Mouse (Mus musculus) thymus, adult 2 months (tissue): ENCODE data around the gene Map3k9. TPM values are rescaled to one million over a fixed set of nuclear protein-coding genes. Genes with fewer than 3 reads are reported as not detected.

Experiments
- DNase-seq: peaks from one replicate; pipeline ENCODE4 v3.0.0; 2021
- H3K27ac ChIP-seq: fragments of 200-500 bp; 2 replicates; pipeline ENCODE4 v1.5.1; 2012; ENCODE audit warnings: low read length, control low read depth; ENCODE audit not compliant: control insufficient read depth, insufficient read depth
- H3K27me3 ChIP-seq: fragments of 200-500 bp; 2 replicates; pipeline ENCODE4 v1.6.1; 2012; ENCODE audit warnings: mild to moderate bottlenecking, low read length, moderate library complexity, mixed read lengths; ENCODE audit not compliant: control insufficient read depth, insufficient read depth
- H3K36me3 ChIP-seq: fragments of 200-500 bp; 2 replicates; pipeline ENCODE4 v1.6.1; 2012; ENCODE audit warnings: mild to moderate bottlenecking, low read length, moderate library complexity; ENCODE audit not compliant: control insufficient read depth, insufficient read depth
- H3K4me1 ChIP-seq: fragments of 200-500 bp; replicated peaks from 2 replicates; pipeline ENCODE4 v1.6.1; 2012; ENCODE audit warnings: low read length; ENCODE audit not compliant: control insufficient read depth, insufficient read depth
- H3K4me3 ChIP-seq: fragments of 200-500 bp; 2 replicates; pipeline ENCODE4 v1.5.1; 2012; ENCODE audit warnings: mild to moderate bottlenecking, low read length, control low read depth, moderate library complexity; ENCODE audit not compliant: control insufficient read depth, insufficient read depth
- CTCF ChIP-seq: fragments of 200-500 bp; IDR thresholded peaks from 2 replicates; pipeline ENCODE4 v1.5.1; 2012; ENCODE audit warnings: mild to moderate bottlenecking, control low read depth, low read length, moderate library complexity, borderline replicate concordance; ENCODE audit not compliant: control insufficient read depth, poor library complexity, insufficient read depth; ENCODE audit errors: extremely low read depth
- POLR2A ChIP-seq: fragments of 200-500 bp; IDR thresholded peaks from 2 replicates; pipeline ENCODE4 v1.6.1; 2012; ENCODE audit warnings: mild to moderate bottlenecking, low read length, control low read depth, moderate library complexity; ENCODE audit not compliant: control insufficient read depth, poor library complexity, insufficient read depth; ENCODE audit errors: extremely low read depth
- WGBS: fragments of 180-500 bp; shearing (Covaris S2); methylation state at CpG from one replicate; pipeline ENCODE4 v1.1.7; 2018; 5-methylcytosine and 5-hydroxymethylcytosine counted together
- polyA plus RNA-seq: library from polyadenylated mRNA; depleted of rRNA; stranded (reverse); fragments of >200 nt; gene quantifications from 2 replicates; pipeline ENCODE4 v1.2.3, GENCODE M21; 2012; rRNA removed

Map3k9 gene
- polyA plus RNA-seq, 1 experiment, result 1.1 TPM

DNA sequence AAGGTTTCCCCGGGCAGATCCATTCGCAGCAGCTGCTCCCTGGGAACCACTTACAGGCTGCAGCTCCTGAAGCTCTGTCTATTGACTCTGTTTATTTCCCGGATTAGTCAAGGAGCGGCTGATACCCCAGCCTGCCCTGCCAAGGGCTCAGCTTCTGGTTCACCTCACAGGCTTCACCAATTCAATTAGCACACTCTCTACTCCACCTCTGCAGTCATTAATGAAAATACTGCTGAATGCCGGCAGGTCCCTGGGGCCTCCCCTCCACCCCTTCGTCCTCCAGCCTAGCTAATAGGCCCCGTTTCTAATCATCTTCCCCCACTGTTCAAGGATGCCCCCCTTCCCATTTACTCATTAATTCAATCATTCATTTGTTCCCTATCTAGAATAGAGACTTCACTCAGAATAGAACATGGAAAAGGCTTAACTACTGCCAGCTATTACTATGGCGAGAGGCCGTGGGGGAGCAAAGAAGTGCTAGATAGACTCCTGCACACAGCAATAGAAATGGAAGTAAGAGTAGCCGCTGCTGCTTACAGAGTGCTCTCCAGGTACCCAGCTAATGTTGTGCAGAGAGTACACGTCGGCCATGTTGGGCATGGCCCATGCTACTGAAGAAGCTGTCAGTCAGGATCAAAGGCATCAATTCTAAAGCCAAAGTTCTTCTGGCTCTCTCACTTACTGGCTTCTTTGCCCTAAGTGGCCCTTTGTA is 94.4 kb downstream of the Map3k9 start:
- H3K27me3 ChIP-seq, result no peaks in the 10 kb centered on the region
- H3K4me1 ChIP-seq, result no peaks in the 10 kb centered on the region
- no peak overlapping the region for H3K27ac ChIP-seq
- DNase-seq, result no peak
- TF ChIP-seq POLR2A, result no peak
- TF ChIP-seq CTCF, result no peak
- 90% methylated on average over 12 of the region's 12 CpGs for WGBS
- H3K36me3 ChIP-seq, result no peaks in the 10 kb centered on the region
- no peak overlapping the region for H3K4me3 ChIP-seq

DNA sequence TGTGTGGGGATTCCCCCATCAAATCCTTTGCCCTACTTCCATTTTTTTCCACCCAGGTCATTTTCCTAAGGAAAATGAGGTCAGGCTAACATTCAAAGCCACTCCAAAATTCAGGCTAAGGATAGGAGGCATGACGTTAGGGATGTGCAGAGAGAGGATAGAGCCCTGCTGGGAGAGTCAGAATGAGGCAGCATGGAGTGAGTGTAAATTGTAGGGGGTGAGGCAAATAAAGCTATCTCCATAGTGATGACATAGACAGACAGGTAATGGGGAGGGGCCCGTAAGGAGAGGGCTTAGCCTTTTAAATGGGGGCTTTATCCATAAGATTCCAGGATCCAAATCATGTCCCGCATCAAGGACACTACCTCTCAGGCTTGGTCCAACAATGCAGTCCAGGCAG is 95.0 kb downstream of the Map3k9 start:
- no peaks in the 10 kb centered on the region for H3K4me1 ChIP-seq
- TF ChIP-seq POLR2A, result no peak
- no peak for DNase-seq
- no peaks in the 10 kb centered on the region for H3K36me3 ChIP-seq
- no peak overlapping the region for H3K4me3 ChIP-seq
- 89% methylated on average over 3 of the region's 3 CpGs for WGBS
- H3K27ac ChIP-seq, result no peak overlapping the region
- H3K27me3 ChIP-seq, result no peaks in the 10 kb centered on the region

DNA sequence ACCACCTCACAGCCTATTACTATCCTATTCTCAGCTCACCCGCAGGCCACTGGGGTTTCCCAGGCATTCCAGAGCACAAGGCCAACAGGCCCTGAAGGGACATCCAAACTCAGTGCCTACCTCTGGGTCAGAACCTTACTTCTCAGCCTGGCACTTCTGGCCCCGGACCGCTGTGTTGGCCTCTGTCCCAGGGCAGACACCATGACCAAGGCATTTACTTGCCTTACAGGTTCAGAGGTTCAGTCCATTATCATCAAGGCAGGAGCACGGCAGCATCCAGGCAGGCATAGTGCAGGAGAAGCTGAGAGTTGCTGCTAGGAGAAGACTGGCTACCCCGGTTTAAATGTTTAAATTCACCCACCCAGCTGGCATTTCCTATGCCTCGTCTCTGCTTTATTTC is 96.9 kb downstream of the Map3k9 start:
- no peaks in the 10 kb centered on the region for H3K4me1 ChIP-seq
- TF ChIP-seq POLR2A, result no peak
- TF ChIP-seq CTCF, result no peak
- H3K36me3 ChIP-seq, result no peaks in the 10 kb centered on the region
- 91% methylated on average over 6 of the region's 6 CpGs for WGBS
- H3K27ac ChIP-seq, result no peak overlapping the region
- no peaks in the 10 kb centered on the region for H3K27me3 ChIP-seq
- DNase-seq, result no peak
- no peak overlapping the region for H3K4me3 ChIP-seq

DNA sequence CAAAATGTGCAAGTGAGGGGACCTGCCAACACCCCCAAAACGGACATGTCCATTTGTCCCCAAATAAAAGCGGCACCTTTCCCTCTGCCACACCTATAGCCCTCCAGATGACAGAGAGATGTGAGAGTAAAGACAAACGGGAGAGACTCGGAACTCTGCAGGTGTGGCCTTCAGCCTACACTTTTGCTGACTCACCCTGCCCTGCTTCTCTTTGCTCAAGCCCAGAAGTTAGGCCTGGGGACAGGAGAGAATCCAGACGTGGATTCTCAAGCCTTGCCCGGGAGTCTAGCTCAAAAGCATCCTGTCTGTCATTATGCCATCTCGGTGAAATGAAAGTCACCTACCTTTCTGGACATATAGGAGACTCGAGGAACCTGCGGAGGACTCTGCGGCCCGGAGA is 97.6 kb downstream of the Map3k9 start:
- 63% methylated on average over 11 of the region's 11 CpGs for WGBS
- H3K27me3 ChIP-seq, result no peaks in the 10 kb centered on the region
- TF ChIP-seq POLR2A (no peak), CTCF (no peak)
- no peaks in the 10 kb centered on the region for H3K36me3 ChIP-seq
- no peaks in the 10 kb centered on the region for H3K4me1 ChIP-seq
- no peak overlapping the region for H3K27ac ChIP-seq
- H3K4me3 ChIP-seq, result no peak overlapping the region
- DNase-seq, result no peak

DNA sequence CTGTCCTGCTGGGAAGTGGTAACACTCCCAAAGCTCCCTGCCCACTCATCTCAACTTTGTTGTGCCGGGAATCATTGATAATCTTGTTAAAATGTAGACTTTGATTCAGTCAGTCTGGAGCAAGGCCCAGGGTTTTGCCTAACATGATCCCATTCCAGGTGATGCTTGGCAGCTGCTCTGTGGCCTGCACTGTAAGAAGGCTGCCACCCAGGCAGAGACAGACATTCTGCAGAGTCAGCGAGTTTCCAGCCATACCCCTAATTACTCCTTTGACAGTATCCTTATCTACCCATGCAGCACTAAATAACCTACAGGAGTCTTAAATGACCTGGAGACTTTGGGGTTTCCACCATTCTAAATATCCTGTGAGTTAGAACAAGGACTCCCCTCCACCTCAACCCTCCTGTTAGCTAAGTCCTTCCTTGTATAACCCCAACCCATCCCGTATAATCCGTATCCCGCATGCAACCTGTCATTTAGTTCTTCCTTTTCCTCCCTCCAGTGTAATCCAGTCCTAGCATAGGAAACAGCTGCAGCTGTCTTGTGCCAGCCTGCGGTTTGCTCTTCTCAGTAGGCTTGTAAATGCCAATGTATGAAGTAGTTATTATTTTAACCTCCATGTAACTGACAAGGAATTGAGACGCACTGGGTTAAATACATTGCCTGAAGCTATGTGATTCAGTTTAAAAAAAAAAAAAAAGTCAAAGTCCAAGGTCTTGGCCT is 101.0 kb downstream of the Map3k9 start:
- Histone ChIP-seq H3K4me1 (no peaks in the 10 kb centered on the region), H3K4me3 (no peak overlapping the region), H3K27ac (no peak overlapping the region), H3K27me3 (no peaks in the 10 kb centered on the region), H3K36me3 (no peaks in the 10 kb centered on the region)
- no peak for DNase-seq
- TF ChIP-seq POLR2A, result no peak
- no peak for TF ChIP-seq CTCF
- 71% methylated on average over 7 of the region's 7 CpGs for WGBS

DNA sequence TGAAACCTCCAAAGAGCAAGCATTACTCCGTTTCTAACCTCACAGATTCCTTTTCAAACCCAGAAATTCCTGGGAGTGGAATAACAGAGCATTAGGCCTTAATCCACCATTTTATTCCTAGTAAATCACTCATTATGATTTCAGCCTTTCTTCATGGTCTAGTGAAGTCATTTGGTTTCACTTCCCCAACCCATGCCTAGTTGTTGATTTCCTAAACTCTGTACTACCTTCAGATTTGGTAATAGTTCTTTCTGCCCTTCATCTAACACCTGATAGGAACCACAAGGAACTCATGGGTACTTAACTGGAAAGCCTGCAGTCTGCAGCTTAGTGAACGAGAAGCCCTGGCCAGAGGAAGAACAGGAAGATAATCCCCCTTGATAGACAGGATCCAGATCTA is 105.4 kb downstream of the Map3k9 start:
- no peaks in the 10 kb centered on the region for H3K27me3 ChIP-seq
- TF ChIP-seq POLR2A (no peak), CTCF (no peak)
- H3K27ac ChIP-seq, result no peak overlapping the region
- no peaks in the 10 kb centered on the region for H3K4me1 ChIP-seq
- no peaks in the 10 kb centered on the region for H3K36me3 ChIP-seq
- no peak overlapping the region for H3K4me3 ChIP-seq
- WGBS, result 62% methylated on average over 2 of the region's 2 CpGs
- DNase-seq, result no peak

Other genes starting within 250 kb of the Map3k9 start
- gene Gm20498, start 248.3 kb downstream of the Map3k9 start, polyA plus RNA-seq, result 30.0 and 33.0 TPM in 2 replicates
- 43.2 and 50.9 TPM in 2 replicates for gene Synj2bp, start 248.3 kb downstream of the Map3k9 start, polyA plus RNA-seq
- gene Adam21, start 212.7 kb downstream of the Map3k9 start, polyA plus RNA-seq, result 0.07 and 0.08 TPM in 2 replicates
- gene Med6, start 186.2 kb downstream of the Map3k9 start, polyA plus RNA-seq, result 8.4 and 9.2 TPM in 2 replicates
- gene Ttc9, start 149.9 kb downstream of the Map3k9 start, polyA plus RNA-seq, result 0.34 and 0.71 TPM in 2 replicates
- gene Pcnx, start 78.8 kb upstream of the Map3k9 start, polyA plus RNA-seq, result 49.0 and 56.8 TPM in 2 replicates